Mouse (Mus musculus) G1E-ER4 (cell line): Measurements from ENCODE around the gene Eef2. TPM values are rescaled to one million over a fixed set of nuclear protein-coding genes. Genes with fewer than 3 reads are reported as not detected.

ENCODE experiments used
- GATA1 ChIP-seq: IDR thresholded peaks from one replicate; pipeline ENCODE4 v1.8.0; 2012; ENCODE audit warnings: low read length, inconsistent platforms
- polyA plus RNA-seq: library from polyadenylated mRNA; stranded (reverse); fragments of >175 nt; gene quantifications from 2 replicates; pipeline ENCODE4 v1.2.3, GENCODE M21; 2012

The Eef2 gene
- polyA plus RNA-seq = 1,558 and 2,919 TPM in 2 replicates

DNA sequence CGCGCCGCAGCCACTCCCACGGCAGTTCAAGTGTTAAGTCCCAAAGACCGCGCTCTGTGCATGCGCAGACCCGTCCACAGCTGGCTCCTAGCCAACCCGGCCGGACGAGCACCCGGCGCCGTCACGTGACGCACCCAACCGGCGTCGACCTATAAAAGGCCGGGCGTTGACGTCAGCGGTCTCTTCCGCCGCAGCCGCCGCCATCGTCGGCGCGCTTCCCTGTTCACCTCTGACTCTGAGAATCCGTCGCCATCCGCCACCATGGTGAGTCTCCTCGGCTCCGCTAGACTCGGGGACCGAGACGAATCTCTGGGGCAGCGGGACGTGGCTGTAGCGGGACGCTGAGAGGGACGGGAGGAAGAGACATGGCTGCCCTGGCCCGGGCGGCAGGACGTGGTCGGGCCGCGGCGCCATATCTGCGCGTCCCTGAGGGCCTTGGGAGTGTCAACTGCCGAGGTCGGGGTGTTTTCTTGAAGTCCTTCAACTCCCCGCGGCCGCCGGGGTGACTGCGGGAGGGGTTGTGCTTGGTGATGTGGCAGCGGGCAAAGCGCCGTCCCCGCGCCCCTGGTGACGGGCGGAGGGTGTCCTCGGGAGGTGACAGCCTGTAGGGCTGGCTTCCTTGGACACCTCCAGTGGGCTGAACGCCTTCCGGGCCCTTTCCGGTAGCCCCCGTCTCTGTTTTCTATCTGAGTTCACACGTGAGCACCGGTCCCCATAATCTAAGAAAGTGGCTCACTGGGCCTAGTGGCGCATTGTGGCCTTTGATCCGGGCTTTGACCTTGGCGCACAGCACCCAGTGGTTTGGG, at the start of gene Eef2:
Gene Eef2 (plus strand): TSS at position 166 of the 806 bp plus-strand sequence.
- TF ChIP-seq GATA1 = no peak

- no peak for TF ChIP-seq GATA1
Observed at GRCm38 (mm10) chr10:81134181-81134587, 42.2 kb upstream of the Eef2 start.

DNA sequence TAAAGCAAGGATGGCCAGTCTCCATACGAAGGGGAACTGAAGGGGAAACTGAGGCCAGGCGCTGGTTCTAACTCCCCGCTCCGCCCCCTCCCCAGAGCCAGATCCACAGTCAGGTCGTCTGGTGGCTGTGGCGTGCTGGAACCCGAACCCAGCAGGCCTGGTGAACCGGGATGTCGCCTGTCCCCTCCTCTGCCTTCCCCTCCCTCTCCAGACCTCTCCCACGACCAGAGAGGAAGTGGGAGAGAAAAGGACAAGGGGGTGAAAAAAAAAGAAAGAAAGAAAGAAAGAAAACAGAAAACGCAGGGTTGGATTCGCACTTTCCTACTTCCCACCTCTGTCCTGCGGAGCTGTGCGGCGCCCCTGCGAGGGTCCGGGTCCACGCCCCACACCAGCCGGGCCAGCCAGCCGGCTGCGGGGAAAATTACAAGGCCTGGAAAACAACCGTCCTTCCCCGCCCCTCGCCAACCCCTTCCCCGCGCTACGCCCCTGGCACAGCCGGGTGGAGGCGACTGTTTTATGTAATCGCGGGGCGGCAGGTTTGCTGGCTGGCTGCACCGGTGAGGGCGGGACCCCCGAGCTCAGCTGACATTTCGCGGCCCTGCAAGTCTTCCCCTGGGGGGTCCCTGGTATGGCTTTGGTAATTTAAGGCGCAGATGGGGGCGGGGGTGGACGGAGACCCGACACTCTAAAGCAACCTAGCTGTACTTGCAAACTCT, 41.3 kb upstream of the Eef2 start, which contains the start of gene Zbtb7a:
Gene Zbtb7a (plus strand): TSS at position 255 of the 716 bp plus-strand sequence.
- no peak for TF ChIP-seq GATA1

DNA sequence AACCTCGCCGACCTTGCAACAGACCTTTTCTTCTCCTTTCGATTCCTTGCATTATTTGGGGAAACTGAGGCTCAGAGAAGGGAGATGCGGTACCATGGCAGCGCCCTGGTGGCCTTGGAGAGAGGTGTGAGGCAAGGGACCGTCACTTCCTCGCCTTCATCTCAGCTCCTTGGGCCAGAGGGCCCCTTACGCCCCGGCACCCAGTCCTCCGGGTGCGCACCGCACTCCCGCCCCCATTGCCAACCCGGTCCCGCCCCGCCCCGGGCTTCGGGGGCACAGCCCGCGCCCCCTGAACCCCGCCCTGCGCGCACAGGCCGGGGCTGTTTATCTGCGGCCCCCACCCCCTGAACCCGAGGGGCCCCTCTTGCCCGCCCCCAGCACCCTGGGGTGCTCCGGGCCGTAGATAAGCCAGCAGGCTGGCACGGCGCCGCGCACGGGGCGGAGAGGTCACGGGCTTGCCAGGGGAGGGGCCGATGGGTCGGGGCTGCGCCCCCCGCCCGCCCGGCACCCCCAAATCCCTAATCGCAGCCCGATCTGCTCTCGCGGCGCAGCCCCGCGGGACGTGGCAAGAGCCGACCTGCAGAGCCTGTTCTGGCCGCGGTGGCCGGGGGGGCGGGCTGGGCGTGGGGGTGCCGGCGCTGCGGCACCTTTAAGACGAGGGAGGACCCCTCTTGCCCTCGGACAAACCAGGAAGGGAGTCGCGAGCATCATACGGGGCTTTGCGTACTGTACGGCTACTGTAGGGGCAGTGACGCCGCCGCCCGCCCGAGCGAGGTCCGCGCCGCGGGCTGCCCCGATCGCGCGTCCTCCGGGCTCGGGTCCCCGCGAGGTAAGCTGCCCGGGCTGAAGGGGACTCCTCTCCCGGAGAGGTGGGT, 40.4 kb upstream of the Eef2 start:
- TF ChIP-seq GATA1 = no peak

DNA sequence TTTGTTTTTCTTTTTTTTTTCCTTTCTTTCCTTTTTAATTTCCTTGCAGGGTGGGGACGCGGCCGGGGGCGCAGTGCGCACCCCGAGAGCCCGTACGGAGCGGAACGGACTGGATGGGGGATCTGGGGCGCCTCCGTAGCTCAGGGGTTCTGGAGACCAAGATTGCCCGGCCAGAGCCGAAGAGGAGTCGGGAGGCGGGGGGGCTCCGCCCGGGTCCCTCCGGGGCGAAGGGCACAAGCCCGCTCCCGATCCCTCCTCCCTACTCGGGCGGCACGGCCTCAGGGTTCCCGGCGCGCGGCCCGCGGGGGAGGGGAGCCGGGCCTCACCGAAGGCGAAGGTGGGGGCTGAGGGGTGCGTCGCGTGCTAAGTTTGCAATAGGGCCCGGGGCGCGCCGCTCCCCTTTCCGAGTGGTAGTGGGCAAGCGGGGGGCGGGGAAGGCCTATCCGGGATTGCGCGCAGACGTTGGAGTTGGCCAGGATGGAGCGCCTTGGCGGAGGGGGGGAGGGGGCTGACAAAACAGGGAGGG, 39.7 kb upstream of the Eef2 start:
- no peak for TF ChIP-seq GATA1

- no peak for TF ChIP-seq GATA1
Observed at GRCm38 (mm10) chr10:81137252-81138130, 38.9 kb upstream of the Eef2 start.

- no peak for TF ChIP-seq GATA1
Observed at GRCm38 (mm10) chr10:81138131-81138782, 38.2 kb upstream of the Eef2 start.

DNA sequence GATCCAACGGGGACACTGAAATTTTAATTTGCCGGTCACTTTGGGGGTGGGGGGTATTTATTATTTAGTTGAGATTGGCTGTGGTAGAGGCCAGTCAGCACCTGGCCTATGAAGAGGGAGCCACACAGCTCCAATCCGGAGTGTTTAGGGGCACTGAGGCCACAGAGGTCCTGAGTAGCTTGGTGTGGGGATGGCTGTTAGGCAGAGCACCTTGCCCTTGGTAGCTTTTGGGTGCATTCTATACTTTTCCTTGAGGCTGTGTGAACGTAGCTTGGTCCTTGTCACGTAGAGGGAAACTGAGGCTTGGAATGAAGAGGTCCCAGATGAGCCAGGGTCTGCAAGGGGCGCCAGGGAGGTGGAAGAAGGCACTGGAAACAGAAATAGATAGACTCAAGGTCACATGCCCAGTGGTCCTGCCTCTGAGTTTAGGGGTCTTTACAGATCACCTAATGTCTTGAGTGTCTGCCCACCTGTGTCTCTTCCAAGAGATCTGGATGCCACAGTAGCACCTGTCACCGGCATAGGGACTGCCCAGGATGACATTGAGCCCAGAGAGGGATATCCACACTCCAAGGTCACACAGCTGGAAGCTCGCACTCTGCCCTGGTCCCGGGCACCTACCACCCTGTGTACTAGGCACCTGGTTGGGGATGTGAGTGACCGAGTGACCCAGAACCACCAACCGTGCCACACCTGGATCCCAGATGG, 37.5 kb upstream of the Eef2 start:
- TF ChIP-seq GATA1 = no peak

GRCm38 (mm10) chr10:81139529-81139846, 36.9 kb upstream of the Eef2 start:
- TF ChIP-seq GATA1 = no peak

- TF ChIP-seq GATA1 = no peak
Observed at GRCm38 (mm10) chr10:81140005-81140404, 36.4 kb upstream of the Eef2 start.

GRCm38 (mm10) chr10:81140717-81141454, 35.5 kb upstream of the Eef2 start:
- no peak for TF ChIP-seq GATA1

- TF ChIP-seq GATA1 = no peak
Observed at GRCm38 (mm10) chr10:81141455-81142210, 34.8 kb upstream of the Eef2 start.
